Mouse (Mus musculus) granulocyte monocyte progenitor cell, adult 5-6 weeks (primary cell): ENCODE measurements around the gene Erp27. TPM values are rescaled to one million over a fixed set of nuclear protein-coding genes. Genes with fewer than 3 reads are reported as not detected.
"Not testable (repeated sequence)": the region's sequence is repeated elsewhere in the genome, so short reads cannot be mapped to it uniquely, and the experiment has no call there.

Experiments
- ATAC-seq: replicated peaks from 2 replicates; pipeline ENCODE4 v1.8.0; 2016; ENCODE audit warnings: mild to moderate bottlenecking, moderate TSS enrichment, inconsistent platforms; ENCODE audit not compliant: poor library complexity, severe bottlenecking
- total RNA-seq, 2 experiments: library from RNA; stranded (forward) in 1 of 2; stranded (reverse) in 1 of 2; fragments of 200-712, 200-1000 nt in 1 of 2; fragments of >200 nt in 1 of 2; fragmentation: Nextera tagmentation in 1 of 2; gene quantifications; 2 replicates each; pipeline ENCODE4 v1.2.3; 2014 to 2017

Gene Erp27
- total RNA-seq (2014; fragmentation: Nextera tagmentation) (1.4 TPM in 1 of 2 replicates, not detected in the other), total RNA-seq (2017) (0.77 TPM in 1 of 2 replicates, not detected in the other)

- ATAC-seq = no peak
Measured at GRCm38 (mm10) chr6:136922080-136922479, at the start of gene Erp27. Erp27 (minus strand) TSS chr6:136922180.

GRCm38 (mm10) chr6:136968877-136969276, 46.9 kb upstream of the Erp27 start:
- ATAC-seq = not testable (repeated sequence)

- ATAC-seq = 0 out of 2 replicates have a peak, but pooled peaks have one; percentile 11
Measured at GRCm38 (mm10) chr6:136967466-136967865, 45.5 kb upstream of the Erp27 start.

GRCm38 (mm10) chr6:136965912-136966311, 43.9 kb upstream of the Erp27 start:
- peak; percentile 38 for ATAC-seq

GRCm38 (mm10) chr6:136964609-136965510, 42.9 kb upstream of the Erp27 start:
- peak; percentile 65 for ATAC-seq

GRCm38 (mm10) chr6:136962957-136963356, 41.0 kb upstream of the Erp27 start:
- ATAC-seq = no peak

GRCm38 (mm10) chr6:136959131-136959530, 37.2 kb upstream of the Erp27 start:
- ATAC-seq = no peak

- ATAC-seq = no peak
Measured at GRCm38 (mm10) chr6:136957062-136957461, 35.1 kb upstream of the Erp27 start.

GRCm38 (mm10) chr6:136955240-136955639, 33.3 kb upstream of the Erp27 start:
- ATAC-seq = peak; percentile 72

GRCm38 (mm10) chr6:136954715-136955114, 32.7 kb upstream of the Erp27 start:
- ATAC-seq = no peak

- ATAC-seq = no peak
Measured at GRCm38 (mm10) chr6:136954192-136954591, 32.2 kb upstream of the Erp27 start.

GRCm38 (mm10) chr6:136952930-136953329, 30.9 kb upstream of the Erp27 start:
- no peak; the same call in 1 of the 2 replicates for ATAC-seq

GRCm38 (mm10) chr6:136950171-136950570, 28.2 kb upstream of the Erp27 start:
- no peak for ATAC-seq

- no peak for ATAC-seq
Measured at GRCm38 (mm10) chr6:136947716-136948115, 25.7 kb upstream of the Erp27 start.

- ATAC-seq = no peak
Measured at GRCm38 (mm10) chr6:136946943-136947342, 25.0 kb upstream of the Erp27 start.

- peak; percentile 85 for ATAC-seq
Measured at GRCm38 (mm10) chr6:136946241-136946640, 24.3 kb upstream of the Erp27 start.

GRCm38 (mm10) chr6:136944511-136944910, 22.5 kb upstream of the Erp27 start:
- no peak for ATAC-seq

GRCm38 (mm10) chr6:136943392-136943791, 21.4 kb upstream of the Erp27 start:
- no peak for ATAC-seq

- ATAC-seq = no peak
Measured at GRCm38 (mm10) chr6:136942280-136942679, 20.3 kb upstream of the Erp27 start.

GRCm38 (mm10) chr6:136941051-136942021, 19.4 kb upstream of the Erp27 start, which contains the start of gene Arhgdib:
Arhgdib (minus strand) TSS chr6:136941899.
- ATAC-seq = peak; percentile 17
